Mouse (Mus musculus): Measurements from ENCODE around the gene Tmem177.

DNA sequence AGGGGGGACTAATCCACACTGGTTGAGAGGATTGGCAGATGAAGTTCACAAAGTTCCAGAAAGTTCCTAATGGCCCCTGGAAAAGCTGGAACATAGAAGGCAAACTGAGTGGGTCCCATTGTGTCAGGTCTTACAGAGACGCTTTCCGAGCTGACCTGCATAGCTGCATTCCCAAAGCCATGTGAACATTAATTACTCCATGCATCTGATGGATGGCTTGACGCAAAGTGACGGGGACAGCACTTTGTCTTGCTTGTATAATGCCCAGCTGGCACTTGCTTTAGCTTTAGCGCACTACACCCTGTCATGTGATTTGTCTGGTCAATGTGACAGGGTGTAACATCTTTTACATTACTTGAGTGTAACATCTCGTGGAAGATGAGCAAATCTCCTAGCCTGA lies 47.7 kb downstream of the Tmem177 start:
- TF ChIP-seq POLR2A (IDR thresholded peaks at IDR 0.05; ENCODE audit: insufficient read depth, low read depth, low read length) (no peak), CTCF (IDR thresholded peaks at IDR 0.05; ENCODE audit: insufficient read depth, low read depth, low read length) (no peak)
